Mouse (Mus musculus): ENCODE measurements at regions not wholly inside any gene's neighbourhood (a gene's known extent, or its start where the extent isn't known, plus 50 kb on each side); places are given as distances from the start of the nearest gene placed in this dataset.
A peak's percentile ranks its signal among the peaks of the same experiment; 100 is the strongest.

- peak; percentile 15 to 26 for DNase-seq
Observed at GRCm38 (mm10) chr8:87417466-87417865, 54.9 kb downstream of the Cbln1 start.

GRCm38 (mm10) chr8:87415051-87415630 is 57.3 kb downstream of the Cbln1 start:
- DNase-seq: no peak

DNA sequence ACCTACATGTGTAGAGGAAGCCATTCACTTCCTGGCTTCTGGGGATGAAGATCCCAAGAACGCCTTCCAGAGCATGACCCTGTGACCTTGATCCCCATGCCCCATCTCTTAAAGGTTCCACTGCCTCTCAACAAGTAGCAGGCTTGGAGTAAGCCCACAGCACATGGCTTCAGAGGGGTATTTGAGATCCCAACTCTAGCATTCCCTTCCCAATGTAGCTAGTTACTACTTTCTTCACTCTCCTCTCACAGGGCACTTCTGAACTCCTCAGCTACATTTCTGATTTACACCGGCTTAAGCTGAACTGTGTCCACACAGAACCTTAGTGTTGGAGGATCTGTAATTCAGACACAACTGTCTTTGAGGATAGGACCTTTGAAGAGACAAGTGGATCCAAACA is 83.4 kb downstream of the Cbln1 start:
- DNase-seq: no peak

GRCm38 (mm10) chr8:87383527-87384206 is 88.7 kb downstream of the Cbln1 start:
- no peak for DNase-seq

DNA sequence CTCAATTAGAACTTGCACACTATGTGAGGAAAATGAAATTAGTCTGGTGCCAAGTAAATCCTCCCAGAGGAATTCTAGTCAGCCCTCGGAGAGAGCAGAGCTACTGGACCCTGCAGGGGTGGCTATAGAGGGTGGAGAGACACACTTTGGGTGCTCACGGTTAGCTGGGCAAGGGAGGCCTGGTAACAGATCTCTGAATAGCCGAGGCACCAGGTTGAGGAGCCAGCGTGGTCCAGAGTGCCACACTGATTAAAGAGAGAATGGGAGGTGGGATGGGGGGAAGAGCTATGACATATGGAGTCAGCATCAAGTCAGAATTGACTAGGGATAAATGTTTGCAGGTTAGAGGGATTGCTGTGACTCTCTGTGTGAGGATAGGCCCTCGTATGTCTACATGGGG is 90.1 kb downstream of the Cbln1 start:
- DNase-seq: no peak

DNA sequence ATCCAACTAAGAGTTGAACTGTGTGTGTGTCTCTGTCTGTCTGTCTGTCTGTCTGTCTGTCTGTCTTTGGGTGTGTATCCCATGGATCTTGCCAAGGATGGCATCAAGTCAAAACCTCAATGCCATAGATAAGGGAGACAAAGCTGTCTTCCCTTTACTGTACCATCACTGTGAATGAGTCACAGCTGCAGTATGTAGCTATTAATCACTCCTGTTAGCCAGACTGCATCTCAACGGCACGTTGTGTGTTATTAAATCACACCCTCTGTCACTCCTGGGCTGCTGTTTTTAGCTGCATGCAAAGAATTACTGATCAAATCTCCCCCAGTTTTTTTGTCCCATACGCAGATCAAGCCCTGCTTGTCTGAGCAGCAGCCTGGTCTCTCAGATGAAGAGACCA is 91.6 kb downstream of the Cbln1 start:
- no peak for DNase-seq

DNA sequence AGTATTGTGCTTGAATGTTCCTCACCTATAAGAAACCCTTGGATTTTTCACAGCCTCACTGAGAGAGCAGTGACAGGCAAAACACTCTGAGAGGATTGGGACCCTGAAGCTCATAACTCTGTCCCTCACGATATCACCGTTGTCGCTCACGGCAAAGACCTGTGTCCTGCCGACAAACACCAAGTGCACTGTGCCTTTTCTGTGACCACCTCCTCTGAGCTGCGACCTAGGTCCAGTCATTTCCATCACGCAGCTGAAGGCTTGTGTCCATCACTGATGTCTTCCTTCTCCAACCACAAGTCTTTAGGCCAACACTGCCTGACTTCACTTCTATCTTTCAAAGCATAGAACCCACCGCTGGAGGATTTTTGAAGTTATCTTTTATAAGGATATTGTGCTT is 93.1 kb downstream of the Cbln1 start:
- no peak for DNase-seq

DNA sequence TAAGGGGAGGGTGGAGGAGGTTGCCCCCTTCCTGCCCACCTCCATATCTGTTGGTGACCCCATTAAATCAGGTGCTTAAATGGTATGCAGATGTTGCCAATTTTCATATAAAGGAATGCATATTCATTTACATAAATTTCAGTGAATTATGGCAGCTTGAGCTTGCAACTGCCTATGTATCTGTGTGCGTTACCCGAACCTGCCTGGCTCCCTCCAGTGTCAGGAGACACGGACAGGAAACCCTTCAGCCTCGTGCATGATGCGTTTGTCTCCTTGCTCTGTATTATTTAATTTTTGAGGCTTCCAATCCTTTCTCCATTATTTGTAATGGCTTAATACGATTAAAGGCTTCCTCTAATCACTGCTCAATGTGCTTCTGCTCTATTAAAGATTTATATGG is 98.4 kb downstream of the Cbln1 start:
- DNase-seq: no peak

DNA sequence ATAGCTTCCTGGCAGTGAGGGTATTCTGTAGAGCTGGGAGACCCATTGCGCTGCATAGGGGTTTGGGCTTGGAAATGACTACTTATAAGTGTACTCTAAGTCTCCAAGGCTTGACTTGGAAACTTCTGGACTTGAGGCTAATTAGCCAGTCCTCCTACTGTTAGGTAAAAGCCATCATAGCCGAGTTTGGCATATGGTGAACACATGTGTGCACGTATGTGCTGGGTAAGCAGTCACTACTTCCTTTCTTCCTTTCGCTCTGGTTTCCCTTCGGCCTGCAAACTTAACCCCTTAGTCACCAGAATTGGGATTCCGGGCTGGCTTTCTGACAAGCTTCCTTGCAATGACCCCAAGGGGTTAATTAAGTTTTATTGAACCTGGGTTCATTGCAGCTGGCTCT is 98.9 kb downstream of the Cbln1 start:
- DNase-seq: no peak

- peak; percentile 32 to 38 for DNase-seq
Observed at GRCm38 (mm10) chr8:87372061-87372460, 100.3 kb downstream of the Cbln1 start.

- DNase-seq: no peak
Observed at GRCm38 (mm10) chr8:87370194-87370593, 102.2 kb downstream of the Cbln1 start.

DNA sequence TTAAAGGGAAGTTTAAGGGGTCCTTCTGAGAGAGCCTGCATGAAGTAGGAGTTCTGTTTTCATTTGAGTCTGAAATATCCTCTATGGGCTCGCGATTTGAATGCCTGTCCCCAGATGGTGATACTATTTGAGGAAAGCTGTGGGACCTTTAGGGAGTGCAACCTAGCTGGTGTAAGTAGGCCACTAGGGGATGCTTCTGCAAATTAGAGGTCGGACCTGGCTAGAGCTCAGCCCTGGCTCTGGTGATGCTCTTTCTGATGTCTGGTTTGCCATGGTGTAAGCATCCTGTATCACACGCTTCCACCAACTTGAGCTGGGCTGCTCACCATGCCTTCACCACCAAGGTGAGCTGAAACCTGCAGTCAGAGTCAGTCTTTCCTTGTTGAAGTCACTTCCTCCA is 121.9 kb downstream of the Cbln1 start:
- peak; percentile 28 to 49 for DNase-seq

- DNase-seq: peak; percentile 73 to 78
Observed at GRCm38 (mm10) chr8:87349781-87350181, 122.6 kb downstream of the Cbln1 start.

- no peak for DNase-seq
Observed at GRCm38 (mm10) chr8:87329371-87329770, 143.0 kb downstream of the Cbln1 start.

DNA sequence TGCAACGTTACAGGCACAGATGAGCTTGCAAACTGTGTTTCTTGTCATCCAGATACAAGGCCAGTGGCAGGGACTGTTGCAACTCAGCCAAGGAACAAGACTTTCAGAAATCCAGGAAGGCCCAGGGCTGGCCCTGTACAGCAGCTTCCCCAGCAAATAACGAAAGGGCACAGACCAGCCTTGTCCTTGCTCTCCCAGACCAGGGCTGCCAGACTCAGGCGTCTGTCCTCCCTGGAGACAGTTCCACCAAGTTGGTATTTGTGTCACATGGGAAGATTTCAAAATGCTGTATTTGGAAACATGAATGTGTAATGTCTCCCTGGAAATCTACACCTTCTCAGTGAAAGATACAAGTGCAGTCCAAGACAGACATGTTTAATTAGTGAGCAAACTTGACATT is 157.8 kb downstream of the Cbln1 start:
- DNase-seq: no peak

- DNase-seq: peak; percentile 32 to 52
Observed at GRCm38 (mm10) chr8:87311282-87311681, 161.1 kb downstream of the Cbln1 start.

GRCm38 (mm10) chr8:87308311-87308710 is 164.1 kb downstream of the Cbln1 start:
- DNase-seq: no peak

- DNase-seq: no peak
Observed at GRCm38 (mm10) chr8:87305001-87305400, 167.4 kb downstream of the Cbln1 start.

DNA sequence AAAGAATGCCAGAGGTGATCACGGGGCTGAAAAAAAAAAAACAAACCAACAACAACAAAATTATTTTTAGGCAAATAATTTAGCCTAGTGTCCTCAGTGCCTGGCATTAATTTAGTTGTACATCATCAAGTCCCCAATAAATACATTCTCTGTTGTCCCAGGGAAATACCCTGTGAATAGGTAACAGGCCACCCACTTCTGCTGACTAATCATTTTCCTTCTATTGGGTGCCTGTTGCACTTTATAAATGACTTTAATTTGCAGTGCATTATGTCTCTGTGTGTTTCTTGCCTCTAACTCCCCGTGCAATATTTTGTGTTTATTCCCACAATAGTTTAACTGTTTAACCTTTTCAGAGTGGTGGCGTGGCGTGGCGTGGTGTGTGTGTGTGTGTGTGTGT is 168.9 kb downstream of the Cbln1 start:
- no peak for DNase-seq

DNA sequence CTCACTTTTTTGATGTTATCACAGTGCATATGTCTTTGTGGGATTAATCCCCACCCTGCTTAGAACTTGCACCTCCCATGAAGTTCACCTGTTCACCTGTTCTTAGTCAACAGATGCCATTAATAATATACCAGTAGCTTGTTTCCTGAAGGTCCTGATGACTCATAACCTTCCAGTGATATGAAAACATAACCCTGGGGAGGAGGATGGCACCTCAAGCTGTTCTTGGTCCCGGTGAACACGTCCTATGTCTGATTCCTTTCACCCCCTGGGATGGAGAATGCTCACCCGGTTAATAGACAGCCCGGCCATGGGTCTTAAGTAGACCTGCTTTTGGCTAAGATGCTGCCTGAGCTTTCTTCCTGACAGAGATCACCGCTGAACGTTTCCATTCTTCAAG is 174.6 kb downstream of the Cbln1 start:
- DNase-seq: peak in 1 of 2 experiments; percentile 54

GRCm38 (mm10) chr8:87297331-87297730 is 175.1 kb downstream of the Cbln1 start:
- DNase-seq: peak; percentile 90 to 95

DNA sequence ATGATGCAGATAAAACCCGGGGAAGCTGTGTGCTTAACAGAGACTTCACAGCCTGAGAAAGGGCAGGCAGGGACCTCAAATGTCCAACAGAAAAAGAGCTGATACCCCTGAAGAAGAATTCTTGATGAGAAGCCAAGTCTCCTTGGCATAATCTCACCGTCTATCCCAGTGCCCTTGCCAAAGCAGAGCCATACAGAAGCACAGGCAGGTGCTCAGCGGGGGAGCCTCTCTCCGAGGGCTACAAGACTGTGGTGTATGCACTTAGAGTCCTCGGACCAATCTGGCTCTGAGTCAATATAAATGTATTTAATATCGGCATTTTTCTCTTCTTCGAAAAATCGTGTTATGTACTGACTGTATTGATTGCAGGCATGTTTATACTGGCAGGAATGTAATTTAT is 186.3 kb downstream of the Cbln1 start:
- DNase-seq: peak; percentile 69 to 76

DNA sequence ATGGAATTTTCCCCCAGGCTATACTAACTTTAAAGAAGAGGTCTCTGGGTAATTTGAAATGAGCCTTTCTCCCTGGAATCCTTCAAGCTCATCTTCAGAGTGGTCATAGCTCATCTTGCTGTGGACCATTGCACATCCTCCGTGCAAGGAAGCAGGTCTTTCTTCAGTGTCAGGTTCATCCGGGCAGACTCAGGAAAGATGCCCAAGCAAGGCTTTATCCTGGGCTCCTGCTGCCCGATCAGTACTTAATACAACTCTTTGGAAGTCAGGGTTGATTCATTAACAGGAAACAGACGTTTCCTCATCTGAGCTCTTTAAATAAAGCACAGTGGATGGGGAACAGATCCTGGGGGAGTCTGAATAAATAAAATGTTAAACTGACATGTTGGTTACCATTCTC is 188.1 kb downstream of the Cbln1 start:
- no peak for DNase-seq

DNA sequence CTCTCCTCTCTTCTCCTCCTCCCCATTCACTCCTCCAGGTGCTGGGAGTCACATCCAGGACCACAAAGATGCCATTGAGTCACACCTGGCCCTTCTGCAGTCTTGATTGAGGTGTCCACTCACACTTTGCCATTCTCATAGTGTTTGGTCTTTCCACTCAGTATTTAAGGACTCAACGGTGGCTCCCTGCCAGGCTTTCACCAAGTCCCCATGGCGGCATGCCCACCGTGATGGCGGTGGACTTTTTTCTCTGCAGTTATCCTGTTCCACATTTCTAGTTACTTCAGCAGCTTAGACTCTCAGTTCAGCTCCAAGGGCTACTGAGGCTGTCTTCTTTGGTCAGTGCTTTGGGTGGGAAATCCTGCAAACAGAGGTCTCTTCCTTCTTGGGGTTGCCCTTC is 189.9 kb downstream of the Cbln1 start:
- DNase-seq: no peak

DNA sequence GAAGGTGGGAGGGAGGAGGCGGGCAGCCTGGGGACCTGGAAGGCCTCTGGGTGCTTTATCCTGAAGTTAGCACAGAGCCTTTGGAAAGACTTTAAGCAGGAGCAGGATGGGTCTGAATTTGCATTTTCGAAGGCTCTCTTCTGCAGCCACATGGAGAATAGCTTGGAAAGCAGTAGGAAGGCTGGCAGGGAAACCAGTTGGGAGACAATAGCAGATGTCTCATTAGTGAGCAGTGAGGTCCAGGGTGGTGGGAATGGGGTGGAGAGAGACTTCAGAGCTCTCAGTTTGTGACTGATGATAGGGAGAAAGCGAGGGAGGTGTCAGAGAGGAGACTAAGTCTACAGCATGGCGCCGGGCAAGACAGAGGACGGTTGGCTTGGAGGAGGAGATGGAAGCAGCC is 199.1 kb downstream of the Cbln1 start:
- DNase-seq: peak in 1 of 2 experiments; percentile 41
